Mouse (Mus musculus) testis, adult 2 months (tissue): Measurements from ENCODE around the gene Inhbe.

ENCODE experiments used
- CTCF ChIP-seq: fragments of 200-500 bp; IDR thresholded peaks from 2 replicates; pipeline ENCODE4 v1.5.1; 2012; ENCODE audit warnings: low read depth, mild to moderate bottlenecking, inconsistent platforms, low read length, moderate library complexity; ENCODE audit not compliant: control insufficient read depth, insufficient read depth, insufficient replicate concordance
- POLR2A ChIP-seq: fragments of 200-500 bp; IDR thresholded peaks from 2 replicates; pipeline ENCODE4 v1.6.1; 2012; ENCODE audit warnings: low read depth, mild to moderate bottlenecking, inconsistent platforms, low read length, moderate library complexity; ENCODE audit not compliant: control insufficient read depth

- TF ChIP-seq POLR2A (no peak), CTCF (peak; percentile 40; the same call in 1 of the 2 replicates)
These were observed 5.3 kb downstream of the Inhbe start for GRCm38 (mm10) chr10:127348957-127349356.
